Mouse (Mus musculus) leukemia stem cell, adult 10-12 weeks (primary cell): ENCODE results near the gene Ell3. TPM values are rescaled to one million over a fixed set of nuclear protein-coding genes. Genes with fewer than 3 reads are reported as not detected.

ENCODE experiments used
- polyA plus RNA-seq: library from polyadenylated mRNA; stranded (reverse); fragments of >175 nt; gene quantifications from 2 replicates; pipeline ENCODE4 v1.2.3, GENCODE M21; 2012; ENCODE audit warnings: low replicate concordance

Gene Ell3
- 0.35 and 2.2 TPM in 2 replicates for polyA plus RNA-seq

GRCm38 (mm10) chr2:121444178-121444577 is at the start of gene Ell3:
Ell3 (minus strand) TSS chr2:121444278.

GRCm38 (mm10) chr2:121473301-121474179 is 29.5 kb upstream of the Ell3 start, which contains the start of gene Mfap1b:
Mfap1b (minus strand) TSS chr2:121474067.

GRCm38 (mm10) chr2:121456692-121457642 is 12.9 kb upstream of the Ell3 start, which contains the start of gene Serinc4:
Serinc4 (minus strand) TSS chr2:121456781.

GRCm38 (mm10) chr2:121452990-121453389 is 8.9 kb upstream of the Ell3 start, which contains the start of gene Hypk:
Hypk (plus strand) TSS chr2:121453290.

GRCm38 (mm10) chr2:121448739-121449535 is 4.9 kb upstream of the Ell3 start, which contains the start of gene Serf2:
Serf2 (plus strand) TSS chr2:121449195.

GRCm38 (mm10) chr2:121413387-121414042 is 30.6 kb downstream of the Ell3 start, which contains the start of the genes Pdia3 and Catsper2:
Pdia3 (plus strand) TSS chr2:121413775.
Catsper2 (minus strand) TSS chr2:121413792.

Other genes starting within 250 kb of the Ell3 start
- gene Trp53bp1, start 172.9 kb downstream of the Ell3 start, polyA plus RNA-seq = 7.3 and 7.4 TPM in 2 replicates
- 2.3 and 2.7 TPM in 2 replicates for gene Map1a, start 154.7 kb downstream of the Ell3 start, polyA plus RNA-seq
- gene Ppip5k1, start 88.9 kb downstream of the Ell3 start, polyA plus RNA-seq = 5.3 and 6.3 TPM in 2 replicates
- gene Ckmt1, start 86.6 kb downstream of the Ell3 start, polyA plus RNA-seq = not detected in 2 replicates
- gene Strc, start 57.1 kb downstream of the Ell3 start, polyA plus RNA-seq = not detected in 2 replicates
- 1,200 and 1,371 TPM in 2 replicates for gene Pdia3, start 30.5 kb downstream of the Ell3 start, polyA plus RNA-seq
- 0.23 and 0.27 TPM in 2 replicates for gene Catsper2, start 30.5 kb downstream of the Ell3 start, polyA plus RNA-seq
- 84.7 and 137 TPM in 2 replicates for gene Serf2, start 4.9 kb upstream of the Ell3 start, polyA plus RNA-seq
- 6.8 and 26.9 TPM in 2 replicates for gene Hypk, start 9.0 kb upstream of the Ell3 start, polyA plus RNA-seq
- 0.08 TPM in 1 of 2 replicates, not detected in the other for gene Serinc4, start 12.5 kb upstream of the Ell3 start, polyA plus RNA-seq
- gene Mfap1b, start 29.8 kb upstream of the Ell3 start, polyA plus RNA-seq = 0.90 and 2.2 TPM in 2 replicates
- 0.27 and 3.3 TPM in 2 replicates for gene Mfap1a, start 62.4 kb upstream of the Ell3 start, polyA plus RNA-seq
- 0.62 and 1.0 TPM in 2 replicates for gene Wdr76, start 62.4 kb upstream of the Ell3 start, polyA plus RNA-seq